Mouse (Mus musculus): ENCODE results near the gene Tm6sf2.

DNA sequence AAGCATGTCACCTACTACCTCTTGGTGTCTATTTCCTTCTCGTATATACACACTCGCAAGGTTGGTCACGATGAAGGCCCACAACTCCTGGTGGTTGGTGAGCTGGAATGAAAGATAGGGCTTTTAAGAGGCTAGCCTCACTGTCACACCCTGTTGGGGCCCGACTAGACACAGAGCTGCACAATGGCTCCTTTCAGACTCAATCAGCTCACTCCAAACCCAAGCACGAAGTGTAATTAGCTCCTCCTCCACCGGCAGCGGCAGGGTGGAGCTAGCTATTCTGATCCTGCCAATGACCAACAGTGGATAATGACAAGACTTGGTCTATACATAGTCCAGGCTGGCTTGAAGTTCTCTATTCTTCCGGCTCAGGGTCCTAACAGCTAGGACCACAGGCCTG is 49.1 kb upstream of the Tm6sf2 start:
- TF ChIP-seq CTCF (IDR thresholded peaks at IDR 0.05; ENCODE audit: extremely low read depth, insufficient read length, insufficient replicate concordance, low read depth, low read length), result no peak
- no peak for TF ChIP-seq POLR2A (IDR thresholded peaks at IDR 0.05; ENCODE audit: low read depth, low read length)
